Mouse (Mus musculus) E14TG2a.4 (cell line): Measurements from ENCODE around the gene Pla2g4f.
A peak's percentile ranks its signal among the peaks of the same experiment; 100 is the strongest.

Experiments used
- H3K27me3 ChIP-seq: 2 replicates; pipeline ENCODE4 v1.6.1; 2014; ENCODE audit warnings: low read length, control low read depth; ENCODE audit not compliant: insufficient read depth
- H3K36me3 ChIP-seq: 2 replicates; pipeline ENCODE4 v1.6.1; 2014; ENCODE audit warnings: low read length, control low read depth; ENCODE audit not compliant: insufficient read depth
- H3K4me1 ChIP-seq: replicated peaks from 2 replicates; pipeline ENCODE4 v1.6.1; 2014; ENCODE audit warnings: low read depth, low read length, control low read depth
- H3K4me3 ChIP-seq: replicated peaks from 2 replicates; pipeline ENCODE4 v1.5.1; 2014; ENCODE audit warnings: mild to moderate bottlenecking, low read length
- H3K9me3 ChIP-seq: 2 replicates; pipeline ENCODE4 v1.6.1; 2014; ENCODE audit warnings: low read length, control low read depth
- CTCF ChIP-seq: conservative IDR thresholded peaks from 2 replicates; pipeline ENCODE4 v1.5.1; 2014; ENCODE audit warnings: low read length
- NANOG ChIP-seq: IDR thresholded peaks from 2 replicates; pipeline ENCODE4 v1.6.1; 2014; ENCODE audit warnings: borderline replicate concordance, low read length, mixed read lengths
- POU5F1 ChIP-seq: IDR thresholded peaks from 2 replicates; pipeline ENCODE4 v1.6.1; 2014; ENCODE audit warnings: low read length, borderline replicate concordance

Pla2g4f gene

GRCm38 (mm10) chr2:120313976-120314375 is at the start of gene Pla2g4f:
Gene Pla2g4f (minus strand): TSS chr2:120314165.
- Histone ChIP-seq H3K9me3 (no peaks in the 10 kb centered on the region), H3K27me3 (0 out of 2 replicates have a peak, but pooled peaks cover 1% of the 10 kb centered on the region), H3K4me3 (peak within 1 kb of the TSS; percentile 63), H3K36me3 (peaks cover 28% of the 10 kb centered on the region), H3K4me1 (peaks cover 17% of the 10 kb centered on the region)
- TF ChIP-seq CTCF (no peak), NANOG (no peak)

- no peaks in the 10 kb centered on the region for H3K27me3 ChIP-seq
- no peaks in the 10 kb centered on the region for H3K4me1 ChIP-seq
- H3K9me3 ChIP-seq, result no peaks in the 10 kb centered on the region
- no peak for TF ChIP-seq CTCF
- no peak for TF ChIP-seq POU5F1
- TF ChIP-seq NANOG, result no peak
- no peak overlapping the region for H3K4me3 ChIP-seq
- peaks cover 84% of the 10 kb centered on the region for H3K36me3 ChIP-seq
These were observed 46.5 kb upstream of the Pla2g4f start for GRCm38 (mm10) chr2:120360425-120360824.

DNA sequence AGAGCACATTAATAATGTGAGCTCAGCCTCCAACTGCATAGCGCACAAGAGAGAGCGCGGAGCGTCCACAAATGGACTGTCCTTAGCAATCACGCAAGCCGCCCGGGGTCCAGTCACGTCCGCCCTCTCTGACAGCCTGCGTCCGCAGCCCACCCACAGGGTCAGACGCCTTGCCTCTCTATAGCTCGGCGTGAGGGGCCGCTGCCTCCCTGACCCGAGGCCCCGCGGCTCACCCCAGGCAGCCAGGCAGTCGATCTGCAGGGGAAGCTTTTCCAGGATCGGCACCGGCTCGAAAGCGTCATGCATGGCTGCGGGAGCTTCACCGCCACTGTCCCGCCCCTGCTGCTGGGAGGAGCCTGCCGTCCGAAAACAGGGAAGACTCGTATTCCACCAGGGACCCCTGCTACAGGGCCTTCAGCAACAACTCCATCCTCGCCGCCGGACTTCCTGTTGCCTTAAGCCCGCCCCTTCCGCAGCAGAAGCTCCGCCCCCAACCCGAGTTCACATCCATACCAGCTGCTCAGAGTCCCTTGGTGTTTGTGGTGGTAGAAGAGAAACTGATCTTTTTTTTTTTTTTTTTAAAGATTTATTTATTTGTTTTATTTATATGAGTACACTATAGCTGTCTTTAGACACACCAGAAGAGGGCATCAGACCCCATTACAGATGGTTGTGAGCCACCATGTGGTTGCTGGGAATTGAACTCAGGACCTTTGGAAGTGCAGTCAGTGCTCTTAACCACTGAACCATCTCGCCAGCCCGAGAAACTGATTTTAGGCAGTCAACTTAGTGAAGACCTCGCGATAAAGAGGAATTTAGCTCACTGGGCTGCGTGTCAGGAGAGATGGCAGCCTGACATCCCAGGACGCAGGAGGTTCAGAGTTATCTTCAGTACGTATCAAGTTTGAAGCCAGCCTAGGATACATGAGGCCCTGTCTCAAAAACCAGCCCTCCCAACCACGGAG is 39.0 kb upstream of the Pla2g4f start, which contains the start of gene Vps39:
Gene Vps39, minus strand, starts transcription at position 456 of the 965 bp plus-strand sequence.
- H3K4me1 ChIP-seq, result peaks cover 21% of the 10 kb centered on the region
- no peak for TF ChIP-seq POU5F1
- no peak for TF ChIP-seq NANOG
- peaks cover 49% of the 10 kb centered on the region for H3K36me3 ChIP-seq
- no peaks in the 10 kb centered on the region for H3K9me3 ChIP-seq
- H3K4me3 ChIP-seq, result peak within 1 kb of the TSS; percentile 99
- no peaks in the 10 kb centered on the region for H3K27me3 ChIP-seq

DNA sequence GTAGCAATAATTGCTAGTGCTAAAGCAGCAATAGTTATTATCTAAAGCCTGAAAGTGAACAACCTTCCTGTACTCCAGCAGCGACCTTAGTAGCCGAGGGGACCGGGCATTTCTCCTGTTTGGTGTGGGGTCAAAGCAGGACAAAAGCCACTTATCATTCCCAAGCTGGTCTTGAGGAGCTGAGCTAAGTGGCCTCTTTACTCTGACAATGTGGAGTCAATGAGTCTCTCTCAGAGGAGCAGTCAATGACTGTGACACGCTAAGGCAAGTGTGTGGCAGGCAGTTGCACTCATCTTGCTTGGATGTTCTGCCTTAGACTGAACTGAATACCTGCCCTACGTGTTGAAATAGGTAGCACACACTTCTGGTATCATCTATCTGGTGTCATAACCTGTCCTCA is 37.4 kb upstream of the Pla2g4f start:
- H3K9me3 ChIP-seq, result no peaks in the 10 kb centered on the region
- peaks cover 21% of the 10 kb centered on the region for H3K4me1 ChIP-seq
- no peaks in the 10 kb centered on the region for H3K27me3 ChIP-seq
- no peak for TF ChIP-seq NANOG
- no peak for TF ChIP-seq CTCF
- TF ChIP-seq POU5F1, result no peak
- H3K36me3 ChIP-seq, result peaks cover 42% of the 10 kb centered on the region
- H3K4me3 ChIP-seq, result no peak overlapping the region

- TF ChIP-seq POU5F1, result no peak
- no peak for TF ChIP-seq NANOG
- TF ChIP-seq CTCF, result no peak
- Histone ChIP-seq H3K27me3 (no peaks in the 10 kb centered on the region), H3K4me1 (peaks cover 17% of the 10 kb centered on the region), H3K36me3 (peaks cover 55% of the 10 kb centered on the region), H3K4me3 (no peak overlapping the region), H3K9me3 (no peaks in the 10 kb centered on the region)
These were observed 34.2 kb upstream of the Pla2g4f start for GRCm38 (mm10) chr2:120348120-120348519.

DNA sequence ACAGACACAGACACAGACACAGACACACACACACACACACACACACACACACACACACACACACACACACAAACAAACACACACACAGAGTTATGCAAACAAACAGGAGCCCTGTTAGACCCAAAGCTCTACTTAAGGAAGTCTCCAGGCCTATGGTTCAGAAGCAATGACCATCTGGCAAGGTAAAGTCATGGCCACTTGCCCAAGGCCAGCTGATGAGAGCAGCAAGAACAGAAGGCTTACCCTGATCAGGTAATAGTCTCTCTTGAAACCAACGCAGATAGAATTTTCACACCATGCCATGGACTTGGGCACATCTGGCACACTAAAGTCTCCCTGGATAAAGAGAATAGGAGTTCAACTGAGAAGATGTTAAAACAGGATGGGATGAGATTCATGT is 27.8 kb upstream of the Pla2g4f start:
- Histone ChIP-seq H3K4me1 (peaks cover 5% of the 10 kb centered on the region), H3K27me3 (no peaks in the 10 kb centered on the region), H3K9me3 (no peaks in the 10 kb centered on the region), H3K4me3 (no peak overlapping the region), H3K36me3 (peaks cover 82% of the 10 kb centered on the region)
- no peak for TF ChIP-seq CTCF
- TF ChIP-seq POU5F1, result no peak
- TF ChIP-seq NANOG, result no peak

GRCm38 (mm10) chr2:120337886-120338285 is 23.9 kb upstream of the Pla2g4f start:
- Histone ChIP-seq H3K4me1 (no peaks in the 10 kb centered on the region), H3K4me3 (no peak overlapping the region), H3K9me3 (no peaks in the 10 kb centered on the region), H3K36me3 (peaks cover 67% of the 10 kb centered on the region), H3K27me3 (no peaks in the 10 kb centered on the region)
- TF ChIP-seq NANOG, result no peak
- TF ChIP-seq CTCF, result peak; percentile 28; the same call in 1 of the 2 replicates

DNA sequence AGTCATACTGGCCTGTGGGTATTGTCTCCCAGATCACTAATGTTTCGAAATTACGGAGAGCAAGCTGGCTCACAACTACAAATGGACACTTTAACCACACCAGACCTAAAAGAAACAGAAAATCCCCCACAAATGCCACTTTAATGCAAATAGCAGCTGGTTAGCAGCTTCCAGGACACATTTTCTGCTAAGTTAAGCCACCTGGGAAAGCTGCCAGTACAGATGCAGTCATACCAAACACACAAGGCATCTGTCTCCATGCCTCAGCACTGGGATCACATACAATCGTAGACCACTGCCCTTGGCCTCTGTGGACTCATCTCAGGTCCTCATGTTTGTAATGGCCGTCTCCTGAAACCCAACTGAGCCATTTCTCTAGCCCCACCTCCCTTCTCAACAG is 17.6 kb upstream of the Pla2g4f start:
- Histone ChIP-seq H3K9me3 (no peaks in the 10 kb centered on the region), H3K36me3 (peaks cover 59% of the 10 kb centered on the region), H3K27me3 (no peaks in the 10 kb centered on the region), H3K4me3 (no peak overlapping the region), H3K4me1 (no peaks in the 10 kb centered on the region)
- no peak for TF ChIP-seq CTCF
- no peak for TF ChIP-seq POU5F1
- no peak for TF ChIP-seq NANOG
